Mouse (Mus musculus) activated CD4-positive, CD25-positive, alpha-beta regulatory T cell, adult 9 weeks (primary cell): ENCODE data around the gene Ngp. TPM values are rescaled to one million over a fixed set of nuclear protein-coding genes. Genes with fewer than 3 reads are reported as not detected.

ENCODE experiments used
- polyA plus RNA-seq: library from polyadenylated mRNA; unstranded; fragments of 100-300 nt; shearing (Covaris generic); gene quantifications from one replicate; pipeline ENCODE4 v1.2.1, GENCODE M21; 2017

The Ngp gene
- polyA plus RNA-seq, result not detected

DNA sequence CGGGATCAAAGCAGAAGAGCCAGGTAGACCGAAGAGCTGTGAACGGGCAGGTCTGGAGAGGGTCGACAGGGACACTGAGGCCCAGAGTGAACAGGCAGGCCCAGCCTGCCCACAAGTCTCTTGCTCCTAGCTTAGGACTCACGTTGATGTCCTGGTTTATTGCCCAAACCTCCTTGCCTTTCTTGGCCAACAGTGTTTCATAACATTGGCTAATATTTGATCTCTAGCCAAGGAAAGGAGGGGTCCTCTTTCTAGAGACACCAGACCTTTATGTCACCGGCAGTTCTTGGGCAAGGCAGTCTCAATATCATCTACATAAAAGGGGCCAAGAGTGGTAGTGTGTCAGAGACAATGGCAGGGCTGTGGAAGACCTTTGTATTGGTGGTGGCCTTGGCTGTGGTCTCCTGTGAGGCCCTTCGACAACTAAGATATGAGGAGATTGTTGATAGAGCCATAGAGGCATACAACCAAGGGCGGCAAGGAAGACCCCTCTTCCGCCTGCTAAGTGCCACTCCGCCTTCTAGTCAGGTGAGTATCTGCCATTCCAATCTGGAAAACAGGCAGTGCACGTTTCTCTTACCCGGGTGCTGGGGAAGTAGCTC lies at the start of gene Ngp:
TSS of gene Ngp (plus strand) at position 237 of the 602 bp plus-strand sequence.

GRCm38 (mm10) chr9:110408099-110408773 lies 11.3 kb upstream of the Ngp start, which contains the start of gene Ptpn23:
Gene Ptpn23 (minus strand): TSS chr9:110408213.

Other genes with a start within 250 kb of the Ngp start
- 0.10 TPM for gene Cspg5, start 176.0 kb upstream of the Ngp start, polyA plus RNA-seq
- 15.1 TPM for gene Elp6, start 114.6 kb upstream of the Ngp start, polyA plus RNA-seq
- 36.3 TPM for gene Scap, start 86.5 kb upstream of the Ngp start, polyA plus RNA-seq
- gene Ptpn23, start 11.5 kb upstream of the Ngp start, polyA plus RNA-seq, result 5.0 TPM
- gene Klhl18, start 56.9 kb downstream of the Ngp start, polyA plus RNA-seq, result 9.8 TPM
- gene Kif9, start 57.2 kb downstream of the Ngp start, polyA plus RNA-seq, result 0.94 TPM
- gene Setd2, start 112.8 kb downstream of the Ngp start, polyA plus RNA-seq, result 31.2 TPM
- 2.3 TPM for gene Nradd, start 204.7 kb downstream of the Ngp start, polyA plus RNA-seq
- 61.2 TPM for gene Nbeal2, start 234.4 kb downstream of the Ngp start, polyA plus RNA-seq
- 297 TPM for gene Ccdc12, start 236.8 kb downstream of the Ngp start, polyA plus RNA-seq